Mouse (Mus musculus): ENCODE data around the gene C2. TPM values are rescaled to one million over a fixed set of nuclear protein-coding genes. Genes with fewer than 3 reads are reported as not detected.
"Not testable (repeated sequence)": the region's sequence is repeated elsewhere in the genome, so short reads cannot be mapped to it uniquely, and the experiment has no call there.

The C2 gene
- polyA plus RNA-seq, 1 experiment from 2014 or later = 3.6 TPM

DNA sequence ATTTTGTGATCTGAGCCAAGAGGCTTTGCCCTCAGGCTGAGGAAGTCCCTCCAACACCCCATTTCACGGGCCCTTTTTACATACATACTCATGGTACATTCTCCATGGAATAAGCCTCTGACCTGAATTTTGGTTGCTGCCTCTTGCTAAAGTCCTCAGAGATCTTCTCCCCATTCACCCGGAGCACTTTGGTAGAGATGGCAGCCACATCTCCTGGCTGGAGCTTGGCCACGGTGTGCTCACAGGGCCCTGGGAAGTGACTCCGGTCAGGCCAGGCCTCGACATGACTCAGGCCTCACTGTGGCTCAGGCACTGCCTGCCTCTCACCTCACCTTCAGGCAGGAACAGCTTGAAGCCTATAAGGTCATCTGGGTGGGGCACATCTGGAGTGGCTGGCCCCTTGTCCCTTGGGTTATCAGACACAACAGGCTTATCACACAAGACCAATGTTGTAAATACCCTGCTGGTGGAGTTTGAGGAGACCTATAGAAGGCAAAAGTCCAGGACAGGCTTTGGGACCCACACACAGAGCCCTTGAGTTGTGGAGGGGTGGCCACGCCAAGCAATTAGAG lies 57.2 kb downstream of the C2 start:
- Histone ChIP-seq H3K9ac (replicated peaks; ENCODE audit: low read length) (no peak overlapping the region), H3K4me2 (ENCODE audit: low read length) (no peak overlapping the region), H3K9me3 (ENCODE audit: control insufficient read depth, low read length) (no peaks in the 10 kb centered on the region), H3K27ac (replicated peaks; ENCODE audit: low read depth, low read length) (no peak overlapping the region), H3K36me3 (ENCODE audit: control insufficient read depth, insufficient read depth, low read length) (peaks cover 71% of the 10 kb centered on the region), H3K4me1 (ENCODE audit: control insufficient read depth, insufficient read depth, low read length) (peaks cover 11% of the 10 kb centered on the region), H3K4me3 (replicated peaks; ENCODE audit: low read depth, low read length) (no peak overlapping the region), H3K27me3 (ENCODE audit: control insufficient read depth, insufficient read depth, low read length) (no peaks in the 10 kb centered on the region)
- DNase-seq (no peak), ATAC-seq (ENCODE audit: low FRiP score, low TSS enrichment) (no peak)
- 87% methylated on average over 6 of the region's 6 CpGs for WGBS

DNA sequence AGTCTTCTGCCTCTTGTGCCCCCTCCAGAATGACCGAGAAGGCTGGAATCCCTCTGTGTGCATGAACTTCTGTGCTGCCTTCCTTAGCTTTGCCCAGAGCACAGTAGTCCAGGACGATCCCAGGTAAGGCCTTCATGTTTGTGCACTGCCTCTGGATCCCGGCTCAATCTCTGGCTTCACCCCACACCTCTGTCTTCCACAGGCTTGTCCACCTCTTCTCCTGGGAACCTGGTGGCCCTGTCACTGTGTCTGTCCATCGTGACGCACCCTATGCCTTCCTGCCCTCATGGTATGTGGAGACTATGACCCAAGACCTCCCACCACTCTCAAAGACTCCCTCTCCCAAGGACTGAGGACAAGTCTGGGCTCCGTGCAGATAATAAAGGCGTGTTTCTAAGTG lies 59.3 kb downstream of the C2 start:
- Histone ChIP-seq H3K9me3 (ENCODE audit: control insufficient read depth, low read length) (no peaks in the 10 kb centered on the region), H3K27ac (replicated peaks; ENCODE audit: low read depth, low read length) (no peak overlapping the region), H3K9ac (replicated peaks; ENCODE audit: low read length) (no peak overlapping the region), H3K36me3 (ENCODE audit: control insufficient read depth, insufficient read depth, low read length) (peaks cover 57% of the 10 kb centered on the region), H3K4me3 (replicated peaks; ENCODE audit: low read depth, low read length) (no peak overlapping the region), H3K4me2 (ENCODE audit: low read length) (no peak overlapping the region), H3K4me1 (ENCODE audit: control insufficient read depth, insufficient read depth, low read length) (peaks cover 14% of the 10 kb centered on the region), H3K27me3 (ENCODE audit: control insufficient read depth, insufficient read depth, low read length) (no peaks in the 10 kb centered on the region)
- DNase-seq (no peak), ATAC-seq (ENCODE audit: low FRiP score, low TSS enrichment) (no peak)
- 92% methylated on average over 7 of the region's 7 CpGs for WGBS

DNA sequence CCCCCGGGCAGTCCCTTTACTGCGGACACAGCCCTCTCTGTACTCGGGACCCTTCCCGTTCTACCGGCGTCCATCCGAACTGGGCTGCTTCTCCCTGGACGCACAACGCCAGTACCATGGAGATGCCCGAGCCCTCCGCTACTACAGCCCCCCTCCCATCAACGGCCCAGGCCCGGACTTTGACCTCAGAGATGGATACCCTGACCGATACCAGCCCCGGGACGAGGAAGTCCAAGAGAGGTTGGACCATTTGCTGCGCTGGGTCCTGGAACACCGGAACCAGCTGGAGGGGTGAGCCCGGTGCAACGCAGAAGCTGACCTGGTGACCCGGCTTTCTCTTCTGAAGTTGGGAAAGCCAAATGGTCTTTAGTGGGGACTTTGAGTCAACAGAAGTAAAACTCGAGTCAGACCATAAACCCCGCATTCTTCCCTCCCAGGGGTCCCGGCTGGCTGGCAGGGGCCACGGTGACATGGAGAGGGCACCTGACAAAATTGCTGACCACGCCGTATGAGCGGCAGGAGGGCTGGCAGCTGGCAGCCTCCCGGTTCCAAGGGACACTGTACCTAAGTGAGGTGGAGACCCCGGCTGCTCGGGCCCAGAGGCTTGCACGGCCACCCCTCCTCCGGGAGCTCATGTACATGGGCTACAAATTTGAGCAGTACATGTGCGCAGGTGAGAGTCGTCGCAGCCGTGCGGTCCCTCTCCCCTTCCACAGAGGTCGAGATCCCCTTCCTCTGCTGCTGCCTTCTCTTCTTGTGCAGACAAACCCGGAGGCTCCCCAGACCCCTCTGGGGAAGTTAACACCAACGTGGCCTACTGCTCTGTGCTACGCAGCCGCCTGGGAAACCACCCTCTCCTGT lies 60.4 kb downstream of the C2 start:
- Histone ChIP-seq H3K36me3 (ENCODE audit: control insufficient read depth, insufficient read depth, low read length) (peaks cover 59% of the 10 kb centered on the region), H3K9ac (replicated peaks; ENCODE audit: low read length) (peak overlapping the region; percentile 74), H3K27me3 (ENCODE audit: control insufficient read depth, insufficient read depth, low read length) (no peaks in the 10 kb centered on the region), H3K4me3 (replicated peaks; ENCODE audit: low read depth, low read length) (peak overlapping the region; percentile 76), H3K27ac (replicated peaks; ENCODE audit: low read depth, low read length) (peak overlapping the region; percentile 78), H3K9me3 (ENCODE audit: control insufficient read depth, low read length) (no peaks in the 10 kb centered on the region), H3K4me2 (ENCODE audit: low read length) (peak overlapping the region; percentile 74), H3K4me1 (ENCODE audit: control insufficient read depth, insufficient read depth, low read length) (peaks cover 14% of the 10 kb centered on the region)
- ATAC-seq (ENCODE audit: low FRiP score, low TSS enrichment) = peak; percentile 41; the same call in 1 of the 2 replicates
- 43% methylated on average over 43 of the region's 43 CpGs for WGBS
- no peak for DNase-seq

DNA sequence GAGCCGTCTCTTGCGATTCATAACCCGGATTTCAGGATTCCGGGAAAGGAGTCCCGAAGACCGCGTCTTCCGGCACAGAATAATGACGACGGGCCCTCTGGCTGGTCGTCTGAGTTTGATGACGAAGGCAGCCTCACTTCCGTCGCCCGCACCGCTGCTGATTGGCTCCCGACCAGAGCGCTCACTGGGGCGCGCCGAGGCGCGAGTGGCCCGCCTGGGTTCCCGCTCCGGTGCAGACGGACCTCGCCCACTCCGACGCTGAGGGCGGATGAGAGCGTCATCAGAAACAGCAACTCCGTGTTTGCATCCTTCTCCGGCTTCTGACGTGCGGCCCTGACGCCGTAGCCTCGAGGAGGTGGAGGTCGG lies 61.2 kb downstream of the C2 start, which contains the start of the genes Stk19 and Dxo:
Stk19 (minus strand) TSS at position 90 of the 366 bp plus-strand sequence.
Dxo (plus strand) TSS at position 164 of the 366 bp plus-strand sequence.
- peaks cover 55% of the 10 kb centered on the region for H3K36me3 ChIP-seq (ENCODE audit: control insufficient read depth, insufficient read depth, low read length)
- ATAC-seq (ENCODE audit: low FRiP score, low TSS enrichment) = peak; percentile 93

DNA sequence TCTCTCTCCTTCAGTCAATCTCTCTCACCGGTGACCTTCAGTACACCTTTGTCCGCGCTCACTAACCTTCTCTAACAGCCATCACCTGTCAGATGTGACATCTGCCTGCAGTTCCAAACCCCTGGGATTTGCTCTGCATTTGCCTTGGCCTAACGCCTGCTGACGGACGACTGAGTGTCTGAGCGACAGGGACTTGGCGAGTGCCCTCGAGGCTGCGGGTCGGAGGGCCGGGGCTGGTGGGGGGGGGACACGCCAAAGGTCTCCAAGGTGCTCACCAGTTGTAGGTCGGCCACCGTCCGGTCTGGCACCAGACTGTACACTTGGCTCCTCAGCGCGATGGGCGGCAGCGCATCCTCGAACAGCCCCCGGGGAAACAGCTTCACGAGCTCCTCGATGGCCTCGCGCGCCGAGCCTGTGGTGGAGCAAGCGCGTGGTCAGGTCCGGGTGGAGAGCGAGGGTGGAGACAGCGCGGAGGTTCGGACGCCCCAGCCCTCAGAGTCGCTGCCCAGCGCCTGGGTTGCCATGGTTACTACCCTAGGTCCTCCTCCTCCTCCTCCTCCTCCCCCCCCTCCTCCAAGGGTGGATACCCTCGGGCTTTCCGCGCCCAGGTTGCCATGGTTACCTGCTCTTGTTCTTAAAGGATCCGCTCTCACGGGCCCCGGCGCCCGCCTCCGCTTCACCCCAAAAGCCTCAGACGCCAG lies 61.8 kb downstream of the C2 start:
- peak; percentile 83 for ATAC-seq (ENCODE audit: low FRiP score, low TSS enrichment)
- no peak for DNase-seq
- Histone ChIP-seq H3K9me3 (ENCODE audit: control insufficient read depth, low read length) (no peaks in the 10 kb centered on the region), H3K27me3 (ENCODE audit: control insufficient read depth, insufficient read depth, low read length) (no peaks in the 10 kb centered on the region), H3K4me1 (ENCODE audit: control insufficient read depth, insufficient read depth, low read length) (peaks cover 14% of the 10 kb centered on the region), H3K27ac (replicated peaks; ENCODE audit: low read depth, low read length) (peak overlapping the region; percentile 78), H3K9ac (replicated peaks; ENCODE audit: low read length) (peak overlapping the region; percentile 58), H3K4me3 (replicated peaks; ENCODE audit: low read depth, low read length) (peak overlapping the region; percentile 76), H3K36me3 (ENCODE audit: control insufficient read depth, insufficient read depth, low read length) (peaks cover 52% of the 10 kb centered on the region), H3K4me2 (ENCODE audit: low read length) (peak overlapping the region; percentile 74)
- 2% methylated on average over 48 of the region's 48 CpGs for WGBS

More for the DNA sequence above, 61.2 kb downstream of the C2 start, which contains the start of the genes Stk19 and Dxo:
- H3K4me1 ChIP-seq (ENCODE audit: control insufficient read depth, insufficient read depth, low read length) = peaks cover 14% of the 10 kb centered on the region
- DNase-seq = peak; percentile 99
- H3K27ac ChIP-seq (replicated peaks; ENCODE audit: low read depth, low read length) = peak within 1 kb of the TSS; percentile 78
- under 1% methylated on average over 40 of the region's 40 CpGs for WGBS
- H3K4me2 ChIP-seq (ENCODE audit: low read length) = peak within 1 kb of the TSS; percentile 74
- peak within 1 kb of the TSS; percentile 74 for H3K9ac ChIP-seq (replicated peaks; ENCODE audit: low read length)
- no peaks in the 10 kb centered on the region for H3K27me3 ChIP-seq (ENCODE audit: control insufficient read depth, insufficient read depth, low read length)
- H3K9me3 ChIP-seq (ENCODE audit: control insufficient read depth, low read length) = no peaks in the 10 kb centered on the region
- peak within 1 kb of the TSS; percentile 76 for H3K4me3 ChIP-seq (replicated peaks; ENCODE audit: low read depth, low read length)

DNA sequence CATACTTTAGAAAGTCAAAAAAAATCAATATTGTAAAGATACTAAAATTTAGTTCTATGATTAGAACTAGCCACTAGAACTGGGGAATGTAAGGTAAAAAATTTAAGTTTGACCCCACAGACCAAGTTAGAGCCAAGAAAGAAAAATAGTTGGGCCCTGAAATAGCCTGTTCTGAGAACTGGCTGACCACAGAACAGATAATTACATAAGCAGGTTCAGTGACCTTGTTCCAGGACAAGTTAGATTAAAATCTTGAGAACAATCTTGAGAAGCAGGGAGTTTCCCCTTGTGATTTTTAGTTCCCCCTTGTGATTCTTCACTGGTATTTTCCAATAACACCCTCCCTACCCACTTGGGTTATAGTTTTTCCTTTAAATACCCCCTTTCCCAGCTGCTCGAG lies 67.3 kb downstream of the C2 start:
- not testable (repeated sequence) for H3K9ac ChIP-seq (replicated peaks; ENCODE audit: low read length); H3K4me2 ChIP-seq (ENCODE audit: low read length); H3K27ac ChIP-seq (replicated peaks; ENCODE audit: low read depth, low read length); H3K4me3 ChIP-seq (replicated peaks; ENCODE audit: low read depth, low read length); H3K4me1 ChIP-seq (ENCODE audit: control insufficient read depth, insufficient read depth, low read length); H3K9me3 ChIP-seq (ENCODE audit: control insufficient read depth, low read length); ATAC-seq (ENCODE audit: low FRiP score, low TSS enrichment); DNase-seq; H3K27me3 ChIP-seq (ENCODE audit: control insufficient read depth, insufficient read depth, low read length)
- 100% methylated on average over 1 of the region's 1 CpGs for WGBS
- peaks cover 73% of the 10 kb centered on the region for H3K36me3 ChIP-seq (ENCODE audit: control insufficient read depth, insufficient read depth, low read length)

DNA sequence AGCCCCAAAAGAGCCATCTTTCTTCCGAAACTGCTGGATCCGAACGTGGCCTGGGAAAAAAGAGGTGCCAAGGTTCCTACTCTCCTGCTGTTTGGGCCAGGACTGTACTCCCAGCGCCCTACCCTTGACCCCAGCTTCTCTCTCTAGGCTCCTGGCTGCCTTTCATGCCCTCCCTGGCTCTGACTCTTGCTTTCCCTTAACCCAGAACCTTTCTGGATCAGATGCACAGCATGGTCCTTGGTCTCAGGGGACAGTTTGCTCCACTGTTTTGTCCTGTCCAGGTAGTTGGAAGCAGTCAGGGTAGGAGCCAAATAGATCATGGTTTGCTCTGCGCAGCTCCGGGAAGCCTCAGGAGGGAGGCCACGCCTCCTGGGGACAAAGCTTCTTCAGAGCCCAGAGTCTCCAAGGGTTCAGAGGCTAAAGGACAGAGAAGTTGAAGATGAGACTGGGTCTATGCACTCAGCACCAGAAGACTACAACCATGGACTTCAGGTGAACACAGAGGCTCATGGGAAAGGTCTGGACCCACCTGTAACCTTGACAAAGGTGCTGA lies 83.2 kb downstream of the C2 start:
- Histone ChIP-seq H3K4me1 (ENCODE audit: control insufficient read depth, insufficient read depth, low read length) (no peaks in the 10 kb centered on the region), H3K27ac (replicated peaks; ENCODE audit: low read depth, low read length) (no peak overlapping the region), H3K4me3 (replicated peaks; ENCODE audit: low read depth, low read length) (no peak overlapping the region), H3K9ac (replicated peaks; ENCODE audit: low read length) (no peak overlapping the region), H3K4me2 (ENCODE audit: low read length) (no peak overlapping the region), H3K27me3 (ENCODE audit: control insufficient read depth, insufficient read depth, low read length) (no peaks in the 10 kb centered on the region), H3K9me3 (ENCODE audit: control insufficient read depth, low read length) (no peaks in the 10 kb centered on the region), H3K36me3 (ENCODE audit: control insufficient read depth, insufficient read depth, low read length) (no peaks in the 10 kb centered on the region)
- no peak for ATAC-seq (ENCODE audit: low FRiP score, low TSS enrichment)
- no peak for DNase-seq
- WGBS = 82% methylated on average over 7 of the region's 7 CpGs

DNA sequence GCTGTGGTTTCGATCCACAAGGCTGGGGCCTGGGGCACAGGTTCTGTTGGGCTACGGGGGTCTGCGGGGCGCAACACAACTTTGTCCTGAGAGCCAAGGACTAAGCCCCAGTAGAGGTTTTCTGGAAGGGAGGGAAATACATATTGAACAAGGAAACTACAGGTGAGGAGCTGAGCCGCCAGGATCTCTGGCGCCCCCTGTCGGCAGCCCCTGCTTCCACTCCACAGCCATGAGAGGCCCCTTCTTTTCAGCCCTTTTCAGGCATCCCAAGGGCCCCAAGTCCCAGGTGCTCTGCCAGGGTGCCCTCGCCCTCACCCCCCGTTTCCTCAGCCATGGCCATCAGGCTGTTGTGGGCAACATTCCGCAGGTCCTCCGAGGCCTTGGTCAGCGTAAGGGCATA lies 84.3 kb downstream of the C2 start:
- not testable (repeated sequence) for H3K9ac ChIP-seq (replicated peaks; ENCODE audit: low read length); H3K27me3 ChIP-seq (ENCODE audit: control insufficient read depth, insufficient read depth, low read length); H3K9me3 ChIP-seq (ENCODE audit: control insufficient read depth, low read length); H3K4me2 ChIP-seq (ENCODE audit: low read length); H3K27ac ChIP-seq (replicated peaks; ENCODE audit: low read depth, low read length); H3K36me3 ChIP-seq (ENCODE audit: control insufficient read depth, insufficient read depth, low read length); H3K4me1 ChIP-seq (ENCODE audit: control insufficient read depth, insufficient read depth, low read length); H3K4me3 ChIP-seq (replicated peaks; ENCODE audit: low read depth, low read length); ATAC-seq (ENCODE audit: low FRiP score, low TSS enrichment)
- 62% methylated on average over 12 of the region's 12 CpGs for WGBS
- DNase-seq = peak; percentile 46

Data from midbrain, embryonic 14.5 days (tissue).